Mouse (Mus musculus) liver, embryonic 16.5 days (tissue): ENCODE measurements around the gene Uaca. TPM values are rescaled to one million over a fixed set of nuclear protein-coding genes. Genes with fewer than 3 reads are reported as not detected.
A peak's percentile ranks its signal among the peaks of the same experiment; 100 is the strongest.

Experiments used
- ATAC-seq: fragments of 200-750 bp; cut with Nextera tagmentation; 2 replicates; pipeline ENCODE4 v1.8.0; 2017; ENCODE audit warnings: low read depth, mild to moderate bottlenecking, moderate number of reproducible peaks, moderate library complexity
- H3K27ac ChIP-seq: fragments of 300-500 bp; sonication (generic); 2 replicates; pipeline ENCODE4 v1.5.1; 2014; ENCODE audit warnings: mild to moderate bottlenecking, low read length
- H3K27me3 ChIP-seq: fragments of 300-500 bp; sonication (generic); 2 replicates; pipeline ENCODE4 v1.6.1; 2014; ENCODE audit warnings: low read depth, low read length, mixed read lengths; ENCODE audit not compliant: control insufficient read depth, insufficient read depth
- H3K36me3 ChIP-seq: fragments of 300-500 bp; sonication (generic); 2 replicates; pipeline ENCODE4 v1.6.1; 2014; ENCODE audit warnings: mild to moderate bottlenecking; ENCODE audit not compliant: control insufficient read depth, insufficient read depth
- H3K4me1 ChIP-seq: fragments of 300-500 bp; sonication (generic); 2 replicates; pipeline ENCODE4 v1.6.1; 2014; ENCODE audit warnings: low read depth, low read length, mixed read lengths; ENCODE audit not compliant: control insufficient read depth
- H3K4me2 ChIP-seq: fragments of 300-500 bp; sonication (generic); 2 replicates; pipeline ENCODE4 v1.6.1; 2014; ENCODE audit warnings: low read depth, low read length, mixed read lengths
- H3K4me3 ChIP-seq: fragments of 300-500 bp; sonication (generic); 2 replicates; pipeline ENCODE4 v1.5.1; 2014; ENCODE audit warnings: low read depth, mild to moderate bottlenecking, low read length
- H3K9ac ChIP-seq: fragments of 300-500 bp; sonication (generic); 2 replicates; pipeline ENCODE4 v1.6.1; 2014; ENCODE audit warnings: low read depth, low read length
- H3K9me3 ChIP-seq: fragments of 300-500 bp; sonication (generic); replicated peaks from 2 replicates; pipeline ENCODE4 v1.6.1; 2016; ENCODE audit warnings: low read length; ENCODE audit not compliant: control insufficient read depth
- WGBS: fragments of 180-500 bp; shearing (Covaris S2); extraction: QIAGEN DNeasy Blood & Tissue Kit; methylation state at CpG from one replicate; pipeline ENCODE4 v1.1.7; 2014; ENCODE audit not compliant: insufficient replicate concordance; 5-methylcytosine and 5-hydroxymethylcytosine counted together
- polyA plus RNA-seq: library from polyadenylated mRNA; unstranded; fragments of >200 nt; fragmentation: Nextera tagmentation; extraction: Ambion mirVana; gene quantifications from 2 replicates; pipeline ENCODE4 v1.2.1, GENCODE M21; 2015

Gene Uaca
- polyA plus RNA-seq, 1 experiment from 2014 or later = 3.0 TPM

DNA sequence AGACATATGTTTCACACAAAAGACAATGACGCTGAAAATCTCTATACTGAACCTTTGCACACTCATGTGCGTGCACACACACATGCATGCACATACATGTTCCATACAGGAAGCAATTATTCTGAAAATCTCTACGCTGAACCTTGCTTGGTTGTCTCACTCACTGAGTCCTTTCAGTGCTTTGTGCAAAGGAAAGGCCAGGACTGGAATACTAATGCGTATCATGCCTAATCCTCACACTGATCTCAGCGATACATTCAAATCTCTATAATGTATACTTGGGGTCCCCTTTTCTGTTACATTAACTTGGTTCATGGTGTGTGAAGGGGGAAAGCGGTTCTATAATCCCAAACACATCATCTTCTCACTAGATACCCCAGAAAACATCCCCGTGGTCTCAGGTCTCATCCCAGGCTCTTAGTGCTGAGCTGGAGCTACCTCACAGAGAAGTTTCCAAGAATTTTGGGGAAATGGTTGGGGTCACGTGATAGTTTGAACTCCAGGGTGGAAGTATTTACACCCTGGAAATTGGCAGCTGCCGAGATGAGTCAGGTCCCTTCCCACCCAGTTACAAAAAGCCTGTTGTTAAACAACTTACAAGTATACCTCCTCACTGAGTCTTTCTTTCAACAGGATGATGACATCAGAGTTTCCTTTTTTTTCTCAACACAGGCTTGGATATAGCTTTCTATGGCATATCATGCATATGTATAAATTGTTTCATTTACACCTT, 12.1 kb upstream of the Uaca start:
- ATAC-seq = no peak
- no peaks in the 10 kb centered on the region for H3K4me1 ChIP-seq
- whole genome bisulfite sequencing = 65% methylated on average over 9 of the region's 9 CpGs
- no peak overlapping the region for H3K4me3 ChIP-seq
- H3K9me3 ChIP-seq = no peaks in the 10 kb centered on the region
- no peaks in the 10 kb centered on the region for H3K36me3 ChIP-seq
- H3K27me3 ChIP-seq = no peaks in the 10 kb centered on the region
- H3K9ac ChIP-seq = no peak overlapping the region
- no peak overlapping the region for H3K4me2 ChIP-seq
- no peak overlapping the region for H3K27ac ChIP-seq

DNA sequence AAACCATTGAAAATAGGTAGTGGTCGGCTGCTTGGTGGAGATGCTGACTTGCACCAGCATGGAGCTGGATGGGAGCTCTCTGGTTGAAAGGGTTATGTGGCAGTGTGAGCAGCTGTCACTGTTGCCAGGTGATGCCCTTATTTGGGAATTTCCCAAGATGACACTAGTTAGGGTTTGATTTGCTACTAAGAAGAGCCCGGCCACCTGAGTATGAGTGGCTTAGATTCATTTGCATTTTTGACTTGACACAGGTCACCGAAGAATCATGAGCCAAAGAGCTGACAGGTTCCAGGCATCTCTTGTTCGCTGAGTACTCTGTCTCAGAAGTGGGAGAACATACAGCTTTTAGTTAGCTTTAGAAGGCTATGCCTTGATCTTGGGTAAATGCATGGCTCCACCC, 9.3 kb upstream of the Uaca start:
- WGBS = 58% methylated on average over 4 of the region's 4 CpGs

DNA sequence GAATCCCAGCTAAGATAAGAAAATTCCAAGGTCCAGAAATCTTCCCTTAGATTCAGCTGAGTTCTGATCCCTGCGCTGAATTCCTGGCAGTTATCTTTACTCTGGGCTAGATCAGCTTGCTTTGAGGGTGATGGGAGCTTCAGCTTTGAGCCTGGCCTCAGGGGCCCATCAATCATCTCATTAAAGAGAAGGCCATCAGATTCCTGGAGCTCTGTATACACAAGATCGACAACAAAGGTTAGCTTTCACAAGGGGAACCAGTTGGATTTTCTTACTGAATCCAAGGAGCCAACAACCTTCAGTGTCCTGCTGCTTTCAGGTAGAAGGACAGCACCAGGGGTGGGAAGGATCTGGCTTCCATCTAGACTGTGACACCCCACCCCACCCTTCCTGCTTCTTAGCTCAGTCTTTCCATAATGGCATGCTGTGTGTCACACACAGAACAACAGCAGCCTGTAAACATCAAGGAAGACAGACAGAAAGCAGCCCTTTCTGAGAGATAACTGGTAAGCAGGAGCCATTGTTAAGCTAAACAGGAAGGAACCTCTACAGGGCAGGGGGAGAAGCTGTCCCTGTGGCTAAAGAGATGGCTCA, 6.7 kb upstream of the Uaca start:
- no peaks in the 10 kb centered on the region for H3K4me1 ChIP-seq
- no peaks in the 10 kb centered on the region for H3K27me3 ChIP-seq
- no peaks in the 10 kb centered on the region for H3K36me3 ChIP-seq
- H3K9ac ChIP-seq = no peak overlapping the region
- WGBS = 17% methylated on average over 2 of the region's 2 CpGs
- no peak overlapping the region for H3K4me2 ChIP-seq
- no peak overlapping the region for H3K4me3 ChIP-seq
- no peak overlapping the region for H3K27ac ChIP-seq
- ATAC-seq = no peak
- no peaks in the 10 kb centered on the region for H3K9me3 ChIP-seq

More for the DNA sequence above, 9.3 kb upstream of the Uaca start:
- no peak overlapping the region for H3K27ac ChIP-seq
- H3K27me3 ChIP-seq = no peaks in the 10 kb centered on the region
- no peaks in the 10 kb centered on the region for H3K4me1 ChIP-seq
- no peaks in the 10 kb centered on the region for H3K36me3 ChIP-seq
- ATAC-seq = no peak
- no peak overlapping the region for H3K4me3 ChIP-seq
- no peak overlapping the region for H3K9ac ChIP-seq
- no peaks in the 10 kb centered on the region for H3K9me3 ChIP-seq
- H3K4me2 ChIP-seq = no peak overlapping the region

DNA sequence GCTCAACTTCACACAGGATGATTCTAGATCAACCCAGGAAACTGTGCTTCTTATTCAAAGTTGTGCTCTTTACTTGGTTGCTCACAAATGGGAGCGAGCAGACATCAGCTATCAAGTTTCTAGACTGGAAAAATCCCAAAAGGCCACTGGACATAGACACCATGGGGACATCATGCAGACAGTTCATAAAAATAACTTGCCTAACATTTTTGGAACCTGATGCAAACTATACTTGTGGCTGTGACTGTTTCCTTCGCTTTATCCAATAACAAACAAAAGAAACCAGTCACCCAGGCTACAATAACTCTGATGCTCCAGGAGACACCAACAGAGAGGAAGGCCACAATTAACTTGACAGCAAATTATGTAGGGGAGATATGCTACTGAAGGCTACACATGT, 4.1 kb upstream of the Uaca start:
- H3K9me3 ChIP-seq = no peaks in the 10 kb centered on the region

DNA sequence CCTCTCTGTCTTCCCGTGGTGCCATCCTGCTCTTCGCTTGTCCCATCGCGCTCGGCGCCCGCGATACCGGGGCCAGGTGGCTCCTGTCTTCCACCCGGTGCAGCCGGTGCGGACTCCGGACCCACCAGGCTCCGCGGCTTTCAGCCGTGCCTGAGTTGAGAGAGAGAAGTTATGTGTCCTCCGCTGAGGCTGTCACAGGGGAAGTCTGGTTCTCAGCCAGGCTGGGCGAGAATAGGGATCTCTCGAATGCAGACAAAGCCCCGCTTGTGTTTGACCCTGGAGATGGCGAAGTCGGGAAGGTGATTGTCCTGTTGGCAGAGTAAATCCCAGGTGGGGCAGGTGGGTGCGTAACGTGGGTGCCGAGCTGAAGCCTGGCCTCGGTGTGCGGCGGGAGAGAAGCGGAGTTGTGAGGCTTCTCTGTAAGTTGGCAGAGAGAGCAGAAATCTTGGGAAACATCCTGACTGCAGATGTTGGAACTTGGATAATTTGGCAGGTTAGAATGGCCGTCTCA, 554 bp downstream of the Uaca start:
- Histone ChIP-seq H3K27me3 (peaks cover 16% of the 10 kb centered on the region), H3K9ac (peak overlapping the region; percentile 56), H3K27ac (no peak overlapping the region), H3K4me2 (peak overlapping the region; percentile 64), H3K4me1 (no peaks in the 10 kb centered on the region; the same call in 1 of the 2 replicates), H3K4me3 (peak overlapping the region; percentile 68), H3K9me3 (no peaks in the 10 kb centered on the region), H3K36me3 (no peaks in the 10 kb centered on the region)
- 2% methylated on average over 30 of the region's 30 CpGs for WGBS
- ATAC-seq = peak; percentile 33; the same call in 1 of the 2 replicates

More for the DNA sequence above, 4.1 kb upstream of the Uaca start:
- Histone ChIP-seq H3K4me1 (no peaks in the 10 kb centered on the region; the same call in 1 of the 2 replicates), H3K27me3 (peaks cover 16% of the 10 kb centered on the region), H3K4me3 (no peak overlapping the region), H3K9ac (no peak overlapping the region), H3K4me2 (no peak overlapping the region), H3K36me3 (no peaks in the 10 kb centered on the region), H3K27ac (no peak overlapping the region)
- 53% methylated on average over 2 of the region's 2 CpGs for WGBS
- no peak for ATAC-seq

DNA sequence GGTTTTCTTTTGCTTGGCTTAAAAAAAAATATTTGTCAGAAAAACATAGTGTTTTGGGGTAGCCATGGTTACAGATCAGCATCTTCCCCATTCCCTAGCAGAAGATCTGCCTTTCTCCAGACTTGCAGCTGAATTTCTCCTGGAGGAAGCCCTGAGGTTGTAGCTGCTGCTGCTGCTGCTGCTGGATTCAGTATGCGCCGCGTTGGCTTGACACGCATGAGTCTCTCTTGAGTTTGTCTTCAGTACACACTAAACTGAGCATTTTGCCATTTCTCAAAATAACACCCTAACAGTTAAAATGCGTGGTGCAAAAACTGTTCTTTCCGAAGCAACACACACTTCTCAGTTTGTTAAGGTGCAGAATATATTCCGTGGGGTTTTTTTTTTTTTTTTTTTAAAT, 1.7 kb downstream of the Uaca start:
- ATAC-seq = no peak
- no peaks in the 10 kb centered on the region for H3K9me3 ChIP-seq
- H3K4me1 ChIP-seq = no peaks in the 10 kb centered on the region; the same call in 1 of the 2 replicates
- no peak overlapping the region for H3K4me2 ChIP-seq
- no peaks in the 10 kb centered on the region for H3K36me3 ChIP-seq
- H3K27ac ChIP-seq = no peak overlapping the region
- 79% methylated on average over 7 of the region's 7 CpGs for WGBS
- H3K4me3 ChIP-seq = no peak overlapping the region
- H3K9ac ChIP-seq = no peak overlapping the region
- peaks cover 16% of the 10 kb centered on the region for H3K27me3 ChIP-seq

DNA sequence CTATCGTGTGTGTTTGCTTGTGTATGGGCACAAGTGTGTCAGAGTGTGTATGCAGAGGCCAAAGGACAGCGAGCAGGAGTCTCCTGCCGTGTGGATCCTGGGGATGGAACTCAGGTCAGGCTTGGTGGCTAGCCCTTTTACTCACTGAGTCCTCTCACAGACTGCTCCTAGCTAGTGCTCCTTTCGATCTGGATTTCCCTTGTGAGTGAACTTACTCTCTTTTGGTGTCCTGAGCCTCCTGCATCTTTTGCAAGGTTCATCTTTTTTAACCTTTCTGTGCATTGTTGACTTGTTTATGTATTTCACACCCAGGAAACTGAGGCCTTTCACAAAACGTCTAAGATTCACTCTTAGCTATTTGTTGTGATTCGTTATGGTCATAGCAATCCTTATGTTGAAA, 2.8 kb downstream of the Uaca start:
- ATAC-seq = no peak
- H3K4me1 ChIP-seq = no peaks in the 10 kb centered on the region; the same call in 1 of the 2 replicates
- peaks cover 16% of the 10 kb centered on the region for H3K27me3 ChIP-seq
- H3K9ac ChIP-seq = no peak overlapping the region
- H3K36me3 ChIP-seq = no peaks in the 10 kb centered on the region
- H3K27ac ChIP-seq = no peak overlapping the region
- WGBS = 55% methylated on average over 6 of the region's 6 CpGs
- no peaks in the 10 kb centered on the region for H3K9me3 ChIP-seq
- H3K4me3 ChIP-seq = no peak overlapping the region
- no peak overlapping the region for H3K4me2 ChIP-seq

DNA sequence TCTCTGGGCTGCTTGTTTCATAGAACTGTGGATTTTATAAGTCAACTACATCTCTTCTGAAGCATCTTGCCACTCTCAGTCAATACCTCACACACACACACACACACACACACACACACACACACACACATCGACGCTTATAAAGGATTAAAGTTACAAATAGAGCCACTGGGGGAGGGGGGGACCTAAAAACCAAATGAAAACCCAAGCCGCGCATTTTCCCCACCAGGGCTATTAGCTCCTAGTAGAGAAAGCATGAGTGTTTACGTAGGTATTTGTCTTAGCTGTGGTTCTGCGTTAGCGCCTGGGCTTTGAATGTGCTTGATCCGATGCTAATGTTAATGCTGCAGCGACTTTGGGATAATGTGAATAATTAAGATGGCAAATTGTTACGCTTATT, 4.7 kb downstream of the Uaca start:
- ATAC-seq = no peak
- Histone ChIP-seq H3K27ac (no peak overlapping the region), H3K4me3 (no peak overlapping the region), H3K9me3 (no peaks in the 10 kb centered on the region), H3K27me3 (peaks cover 11% of the 10 kb centered on the region), H3K9ac (no peak overlapping the region), H3K4me1 (no peaks in the 10 kb centered on the region; the same call in 1 of the 2 replicates), H3K36me3 (no peaks in the 10 kb centered on the region), H3K4me2 (no peak overlapping the region)
- 58% methylated on average over 10 of the region's 10 CpGs for WGBS
